Mouse (Mus musculus): ENCODE data around the gene Cenpc1.

Cenpc1 gene

GRCm38 (mm10) chr5:85996545-85997510 lies 68.6 kb downstream of the Cenpc1 start:
- DNase-seq (ENCODE audit: low read depth), result no peak

GRCm38 (mm10) chr5:85994551-85994950 lies 70.8 kb downstream of the Cenpc1 start:
- DNase-seq (ENCODE audit: low read depth), result no peak

- no peak for DNase-seq (ENCODE audit: low read depth)
Measured at GRCm38 (mm10) chr5:85992805-85993721, 72.3 kb downstream of the Cenpc1 start.

- DNase-seq (ENCODE audit: low read depth), result no peak
Measured at GRCm38 (mm10) chr5:85992055-85992454, 73.3 kb downstream of the Cenpc1 start.

- DNase-seq (ENCODE audit: low read depth), result no peak
Measured at GRCm38 (mm10) chr5:85987516-85987863, 77.9 kb downstream of the Cenpc1 start.

GRCm38 (mm10) chr5:85986734-85987515 lies 78.5 kb downstream of the Cenpc1 start:
- DNase-seq (ENCODE audit: low read depth), result no peak

GRCm38 (mm10) chr5:85977646-85978426 lies 87.5 kb downstream of the Cenpc1 start:
- peak; percentile 33 for DNase-seq (ENCODE audit: low read depth)

GRCm38 (mm10) chr5:85962791-85963190 lies 102.6 kb downstream of the Cenpc1 start:
- DNase-seq (ENCODE audit: low read depth), result no peak

All from fibroblast of lung, adult 2 months (primary cell).